Mouse (Mus musculus) mouse embryonic stem cell (cell line): Measurements from ENCODE around the gene Tmcc1.
"Not testable (repeated sequence)": the region's sequence is repeated elsewhere in the genome, so short reads cannot be mapped to it uniquely, and the experiment has no call there.

Experiments
- in situ Hi-C, 2 experiments: fragments of 300-500 bp; cut with MboI; formaldehyde crosslinking; loops; 1 replicate in 1 of 2; 3 replicates in 1 of 2; pipeline ENCODE4 v1.14.3; 2019 to 2020; ENCODE audit warnings: low sequenced_read_pairs in 2 of 2, low pct_unique_long_range_greater_than_20kb in 1 of 2, mixed read lengths in 1 of 2; ENCODE audit not compliant: unreplicated experiment in 1 of 2

The Tmcc1 gene

GRCm38 (mm10) chr6:116107471-116108358 lies 85.6 kb downstream of the Tmcc1 start:
- in situ Hi-C loops, result no loop called here

DNA sequence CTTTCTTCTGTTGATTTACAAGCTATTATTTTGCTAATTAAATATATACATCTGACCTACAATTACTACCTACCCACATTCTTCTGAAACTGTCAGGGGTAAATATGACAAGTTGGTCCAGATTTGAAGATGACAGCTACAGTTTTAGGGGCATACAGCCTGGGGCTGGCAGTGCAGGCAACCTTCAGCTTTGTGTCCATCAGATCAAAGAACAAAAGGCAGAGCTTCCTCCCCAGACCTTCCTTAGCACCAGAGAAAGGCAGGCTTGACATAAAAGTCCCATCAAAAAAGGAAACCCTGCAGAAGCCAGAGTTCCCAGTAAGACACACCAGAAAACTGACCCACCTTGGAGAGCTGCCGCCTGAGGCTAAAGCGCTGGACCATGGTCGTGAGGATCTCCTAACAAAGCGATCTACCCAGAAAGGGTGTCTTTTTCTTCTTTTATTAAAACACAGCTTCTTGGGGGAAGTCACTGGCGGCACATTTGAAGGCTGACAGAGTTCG lies 86.3 kb downstream of the Tmcc1 start:
- in situ Hi-C loops, result no loop called here

- in situ Hi-C loops, result no loop called here
Observed at GRCm38 (mm10) chr6:116097579-116097978, 95.7 kb downstream of the Tmcc1 start.

DNA sequence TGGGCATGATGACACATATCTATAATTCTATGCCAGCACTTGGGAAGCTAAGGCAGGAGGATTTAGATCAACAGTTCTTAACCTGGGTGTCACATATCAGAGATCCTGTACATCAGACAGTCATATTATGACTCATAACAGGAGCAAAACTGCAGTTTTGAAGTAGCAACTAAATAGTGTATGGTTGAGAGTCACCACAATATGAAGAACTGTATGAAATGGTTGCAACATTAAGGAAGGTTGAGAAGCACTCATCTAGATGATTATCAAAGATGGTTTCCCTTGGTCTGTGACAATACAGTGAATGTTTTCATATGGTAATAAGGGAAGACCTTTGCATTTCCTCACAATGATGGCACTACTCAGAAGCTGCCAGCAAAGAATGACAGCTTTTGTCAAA lies 103.9 kb downstream of the Tmcc1 start:
- in situ Hi-C loops, result no loop called here

DNA sequence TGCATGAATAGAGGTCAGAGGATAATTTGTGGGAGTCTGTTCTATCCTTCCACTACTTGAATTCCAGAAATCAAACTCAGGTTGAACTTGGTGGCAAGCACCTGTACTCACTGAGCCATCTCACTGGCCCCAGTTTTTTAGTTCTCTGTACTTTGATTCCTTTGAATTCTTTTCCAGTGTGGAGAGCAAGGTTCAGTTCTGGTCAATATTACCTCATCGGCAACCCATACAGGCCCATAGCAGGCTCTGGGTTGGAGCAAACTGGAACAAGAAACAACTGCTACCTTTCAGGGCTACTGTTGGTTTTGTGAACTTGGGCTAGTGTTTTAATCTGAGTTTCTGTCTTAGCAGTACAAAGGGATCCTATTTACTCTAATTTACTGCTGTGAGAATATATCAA lies 107.2 kb downstream of the Tmcc1 start:
- in situ Hi-C loops, result no loop called here

GRCm38 (mm10) chr6:116082239-116082638 lies 111.0 kb downstream of the Tmcc1 start:
- in situ Hi-C loops, result no loop called here

DNA sequence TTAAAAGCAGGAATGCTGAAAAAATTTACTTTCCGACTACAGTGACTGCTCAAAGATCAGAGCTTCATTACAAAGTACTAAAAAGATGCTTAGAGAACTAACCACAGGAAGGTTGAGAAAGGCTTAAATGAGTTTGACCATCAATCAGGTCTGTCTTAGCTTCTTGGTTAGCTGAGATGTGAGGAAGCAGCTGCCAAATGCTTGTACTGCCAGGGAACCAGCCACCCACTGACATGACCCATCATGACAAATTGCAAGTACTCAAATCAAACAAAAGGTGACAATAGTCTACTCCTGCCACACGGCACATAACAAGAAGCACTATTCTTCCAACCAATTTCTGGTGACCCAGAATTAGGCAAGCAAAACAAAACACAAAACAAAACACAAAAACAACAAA lies 111.9 kb downstream of the Tmcc1 start:
- in situ Hi-C loops, result no loop called here

DNA sequence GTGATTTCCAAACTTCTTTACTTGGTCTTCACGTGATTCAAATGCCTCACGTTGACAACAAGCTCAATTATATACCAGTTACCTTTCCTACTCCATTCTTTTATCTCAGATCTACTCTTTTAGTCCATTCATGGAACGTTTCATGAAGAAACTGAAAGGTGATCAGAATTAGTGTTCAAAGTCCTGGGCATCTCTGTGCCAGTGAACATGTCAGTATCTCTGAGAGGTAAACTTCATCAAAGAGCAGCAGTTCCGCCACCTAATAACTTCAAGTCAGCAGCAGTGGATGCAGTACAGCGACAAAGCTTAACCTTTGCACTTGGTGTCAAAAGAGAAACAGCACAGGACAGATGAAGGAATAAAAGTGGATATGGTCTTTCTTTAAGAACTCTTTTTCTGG lies 112.5 kb downstream of the Tmcc1 start:
- in situ Hi-C loops, result no loop called here

GRCm38 (mm10) chr6:116077608-116078007 lies 115.7 kb downstream of the Tmcc1 start:
- in situ Hi-C loops, result no loop called here

DNA sequence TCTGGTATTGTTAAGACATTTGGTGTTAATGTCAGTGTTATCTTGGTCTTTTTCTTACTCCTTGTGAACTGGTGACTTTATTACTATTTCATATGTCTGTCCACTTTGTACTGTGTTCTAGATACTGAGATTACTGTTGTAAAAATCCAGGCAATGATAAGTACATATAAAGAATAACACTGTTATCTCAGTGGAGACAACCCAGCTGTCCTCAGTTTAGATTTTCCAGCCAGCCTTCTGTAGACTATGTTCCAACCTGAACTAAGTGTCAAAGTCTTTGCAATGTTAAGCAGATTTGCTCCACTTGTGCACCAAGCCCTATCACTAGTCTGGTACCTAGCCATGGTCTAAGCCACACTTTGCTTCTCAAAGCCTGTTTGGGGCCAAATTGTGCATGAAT lies 118.4 kb downstream of the Tmcc1 start:
- in situ Hi-C loops, result no loop called here

- in situ Hi-C loops, result no loop called here
Observed at GRCm38 (mm10) chr6:116073610-116074009, 119.7 kb downstream of the Tmcc1 start.

DNA sequence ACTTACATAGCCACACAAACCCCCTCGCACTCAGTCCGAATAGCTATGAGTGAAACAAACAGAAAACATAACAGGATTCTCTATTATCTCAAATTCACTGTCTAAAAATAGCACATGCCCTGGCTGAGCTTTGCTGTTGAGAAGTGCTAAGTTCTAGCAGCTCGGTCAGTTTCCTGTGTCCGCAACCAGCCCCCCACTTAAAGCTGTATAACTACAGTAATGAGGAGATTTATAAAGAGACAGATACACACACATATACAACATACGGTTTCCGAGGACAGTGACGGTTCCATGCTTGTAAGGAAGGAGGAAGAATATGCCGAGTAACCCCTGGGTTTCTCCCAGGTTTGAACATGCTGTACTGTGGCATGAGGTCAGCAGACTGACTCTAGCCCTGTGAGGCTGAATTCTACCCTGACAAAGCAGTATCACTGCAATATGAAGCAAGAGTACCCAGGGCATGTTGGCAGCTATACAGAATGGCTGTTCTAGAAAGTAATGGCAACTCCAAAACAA lies 120.5 kb downstream of the Tmcc1 start:
- in situ Hi-C loops, result no loop called here

DNA sequence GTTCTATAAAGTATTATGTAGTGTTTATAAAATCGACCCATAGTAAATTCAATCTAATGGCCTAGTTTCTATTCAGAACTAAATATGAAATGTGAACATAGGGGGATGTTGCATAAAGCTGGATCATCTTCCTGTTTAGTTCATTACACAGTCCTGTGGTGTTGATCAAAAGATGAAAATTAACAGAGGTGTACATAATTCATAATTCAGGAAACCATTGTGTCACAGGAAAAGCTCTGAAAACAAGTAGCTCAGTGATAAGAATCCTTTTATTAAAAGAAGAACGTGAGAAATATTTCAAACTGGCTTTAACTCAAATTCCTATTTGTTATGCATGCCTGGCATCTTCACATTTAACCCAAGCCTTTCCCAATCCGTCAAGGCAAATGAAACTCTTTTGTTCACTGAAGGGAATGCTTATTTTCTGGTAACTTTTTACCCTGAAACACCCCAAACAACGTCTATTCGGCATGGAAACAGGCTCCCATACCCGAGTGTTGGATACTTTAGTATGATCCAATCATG lies 121.0 kb downstream of the Tmcc1 start:
- in situ Hi-C loops, result no loop called here

DNA sequence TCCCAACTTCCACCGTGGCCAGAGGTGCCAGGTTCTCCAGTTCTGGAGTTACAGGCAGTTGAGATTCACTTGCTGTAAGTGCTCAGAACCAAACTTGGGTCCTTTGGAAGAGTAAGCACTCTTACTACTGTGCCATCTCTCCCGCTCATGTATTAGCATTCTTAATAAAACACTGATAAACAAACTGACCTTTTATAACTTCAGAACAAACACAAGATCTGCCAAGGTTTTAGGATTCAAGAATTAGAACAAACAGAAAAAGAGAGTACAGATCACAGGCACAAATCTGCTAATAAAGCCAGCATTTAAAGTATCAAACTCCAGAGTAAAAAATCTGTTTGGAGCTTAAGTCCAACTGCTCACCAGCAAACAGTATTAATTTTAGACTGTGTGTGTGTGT lies 121.5 kb downstream of the Tmcc1 start:
- in situ Hi-C loops, result no loop called here

DNA sequence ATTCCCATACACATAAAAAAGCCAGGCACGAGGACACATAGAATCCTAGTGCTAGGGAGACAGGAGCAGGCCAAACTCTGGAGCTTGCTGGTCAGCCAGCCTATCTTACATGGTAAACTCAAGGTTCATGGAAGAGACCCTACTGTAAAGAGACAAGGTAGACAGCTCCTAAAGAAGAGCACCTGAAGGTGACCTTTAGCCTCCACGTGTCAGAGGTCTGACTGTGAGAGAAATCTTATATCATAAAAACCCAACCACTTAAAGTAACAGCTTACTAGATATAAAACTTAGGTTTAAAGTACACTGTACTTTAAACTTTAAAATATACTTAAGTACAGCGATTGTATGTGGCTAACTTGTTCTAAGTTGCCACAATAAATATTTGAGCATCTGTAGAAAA lies 122.7 kb downstream of the Tmcc1 start:
- in situ Hi-C loops, result no loop called here

- in situ Hi-C loops, result no loop called here
Observed at GRCm38 (mm10) chr6:116063516-116063915, 129.8 kb downstream of the Tmcc1 start.

DNA sequence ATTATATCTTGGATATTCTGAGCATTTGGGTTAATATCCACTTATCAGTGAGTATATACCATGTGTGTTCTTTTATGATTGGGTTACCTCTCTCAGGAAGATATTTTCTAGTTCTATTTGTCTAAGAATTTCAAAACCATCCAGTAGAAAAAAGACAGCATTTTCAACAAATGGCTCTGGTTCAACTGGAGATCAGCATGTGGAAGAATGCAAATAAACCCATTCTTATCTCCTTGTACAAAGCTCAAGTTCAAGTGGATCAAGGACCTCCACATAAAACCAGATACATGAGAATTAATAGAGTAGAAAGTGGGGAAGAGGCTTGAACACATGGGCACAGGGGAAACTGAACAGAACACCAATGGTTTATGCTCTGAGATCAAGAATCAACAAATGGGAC lies 133.7 kb downstream of the Tmcc1 start:
- in situ Hi-C loops, result not testable (repeated sequence)

- in situ Hi-C loops, result no loop called here
Observed at GRCm38 (mm10) chr6:116058541-116059300, 134.6 kb downstream of the Tmcc1 start.

DNA sequence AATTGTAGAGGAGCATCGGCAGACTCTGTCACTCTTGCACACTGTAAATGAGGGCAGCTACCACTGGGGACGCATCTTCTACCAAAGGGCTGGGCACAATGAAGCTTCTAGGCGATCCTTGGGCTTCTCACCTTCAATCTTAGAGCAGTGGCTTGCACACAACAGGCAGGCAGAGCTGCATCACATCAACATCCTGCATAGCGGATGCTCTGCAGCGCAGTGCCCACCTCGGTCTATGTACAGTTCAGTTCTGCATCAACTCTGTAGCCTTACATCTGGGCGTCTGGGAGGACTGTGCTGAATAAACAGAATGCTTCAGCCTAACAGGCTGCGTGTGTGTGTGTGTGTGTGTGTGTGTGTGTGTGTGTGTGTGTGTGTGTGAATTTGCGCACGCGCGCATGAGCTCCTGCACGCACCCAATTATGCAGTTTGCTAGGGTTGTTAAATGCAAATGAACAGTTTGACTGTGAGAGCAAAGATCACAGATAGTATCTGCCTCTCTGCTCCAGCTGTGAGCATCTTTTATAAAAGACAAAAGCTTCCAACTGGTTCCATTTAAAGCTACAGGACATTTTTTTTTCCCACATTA lies 136.5 kb downstream of the Tmcc1 start:
- in situ Hi-C loops, result no loop called here
